Mouse (Mus musculus): ENCODE results near the gene Pax5. TPM values are rescaled to one million over a fixed set of nuclear protein-coding genes. Genes with fewer than 3 reads are reported as not detected.

Pax5 gene
- polyA plus RNA-seq, 2 experiments: 0.05 TPM; not detected in 1

GRCm38 (mm10) chr4:44668574-44668973 is 41.7 kb downstream of the Pax5 start:
- 70% methylated on average over 6 of the region's 6 CpGs for WGBS
- H3K36me3 ChIP-seq (ENCODE audit: control insufficient read depth, insufficient read depth, low read length): no peaks in the 10 kb centered on the region
- no peak overlapping the region for H3K4me3 ChIP-seq (replicated peaks; ENCODE audit: low read length)
- ATAC-seq (ENCODE audit: low FRiP score, low read depth) (no peak), DNase-seq (ENCODE audit: low spot score) (no peak)
- no peak overlapping the region for H3K27ac ChIP-seq (replicated peaks; ENCODE audit: low read depth, low read length)
- H3K4me2 ChIP-seq (replicated peaks; ENCODE audit: low read depth, low read length, severe bottlenecking): no peak overlapping the region
- H3K9me3 ChIP-seq (ENCODE audit: control insufficient read depth, low read length): no peaks in the 10 kb centered on the region
- TF ChIP-seq POLR2A (IDR thresholded peaks at IDR 0.05; ENCODE audit: borderline replicate concordance, extremely low read depth, insufficient read depth, insufficient read length): no peak
- H3K27me3 ChIP-seq (ENCODE audit: control insufficient read depth, insufficient read depth, low read length): peaks cover 32% of the 10 kb centered on the region
- no peaks in the 10 kb centered on the region for H3K4me1 ChIP-seq (ENCODE audit: control insufficient read depth, insufficient read depth, low read length)
- H3K9ac ChIP-seq (ENCODE audit: low read depth, low read length, severe bottlenecking): no peak overlapping the region

GRCm38 (mm10) chr4:44668172-44668571 is 42.1 kb downstream of the Pax5 start:
- DNase-seq (ENCODE audit: low spot score) (no peak), ATAC-seq (ENCODE audit: low FRiP score, low read depth) (no peak)
- Histone ChIP-seq H3K36me3 (ENCODE audit: control insufficient read depth, insufficient read depth, low read length) (no peaks in the 10 kb centered on the region), H3K4me3 (replicated peaks; ENCODE audit: low read length) (no peak overlapping the region), H3K27ac (replicated peaks; ENCODE audit: low read depth, low read length) (no peak overlapping the region), H3K9ac (ENCODE audit: low read depth, low read length, severe bottlenecking) (no peak overlapping the region), H3K9me3 (ENCODE audit: control insufficient read depth, low read length) (no peaks in the 10 kb centered on the region), H3K4me2 (replicated peaks; ENCODE audit: low read depth, low read length, severe bottlenecking) (no peak overlapping the region), H3K27me3 (ENCODE audit: control insufficient read depth, insufficient read depth, low read length) (peaks cover 36% of the 10 kb centered on the region), H3K4me1 (ENCODE audit: control insufficient read depth, insufficient read depth, low read length) (no peaks in the 10 kb centered on the region)
- WGBS: 56% methylated on average over 3 of the region's 3 CpGs
- no peak for TF ChIP-seq POLR2A (IDR thresholded peaks at IDR 0.05; ENCODE audit: borderline replicate concordance, extremely low read depth, insufficient read depth, insufficient read length)

- WGBS: 77% methylated on average over 6 of the region's 6 CpGs
- H3K27me3 ChIP-seq (ENCODE audit: control insufficient read depth, insufficient read depth, low read length): peaks cover 44% of the 10 kb centered on the region
- DNase-seq (ENCODE audit: low spot score) (no peak), ATAC-seq (ENCODE audit: low FRiP score, low read depth) (no peak)
- no peak overlapping the region for H3K9ac ChIP-seq (ENCODE audit: low read depth, low read length, severe bottlenecking)
- no peak for TF ChIP-seq POLR2A (IDR thresholded peaks at IDR 0.05; ENCODE audit: borderline replicate concordance, extremely low read depth, insufficient read depth, insufficient read length)
- no peaks in the 10 kb centered on the region for H3K4me1 ChIP-seq (ENCODE audit: control insufficient read depth, insufficient read depth, low read length)
- no peaks in the 10 kb centered on the region for H3K9me3 ChIP-seq (ENCODE audit: control insufficient read depth, low read length)
- no peaks in the 10 kb centered on the region for H3K36me3 ChIP-seq (ENCODE audit: control insufficient read depth, insufficient read depth, low read length)
- H3K27ac ChIP-seq (replicated peaks; ENCODE audit: low read depth, low read length): no peak overlapping the region
- H3K4me2 ChIP-seq (replicated peaks; ENCODE audit: low read depth, low read length, severe bottlenecking): no peak overlapping the region
- no peak overlapping the region for H3K4me3 ChIP-seq (replicated peaks; ENCODE audit: low read length)
Observed at GRCm38 (mm10) chr4:44667369-44667768, 42.9 kb downstream of the Pax5 start.

- Histone ChIP-seq H3K9me3 (ENCODE audit: control insufficient read depth, low read length) (no peaks in the 10 kb centered on the region), H3K36me3 (ENCODE audit: control insufficient read depth, insufficient read depth, low read length) (no peaks in the 10 kb centered on the region), H3K27ac (replicated peaks; ENCODE audit: low read depth, low read length) (no peak overlapping the region), H3K9ac (ENCODE audit: low read depth, low read length, severe bottlenecking) (peak overlapping the region; percentile 44; the same call in 1 of the 2 replicates), H3K4me3 (replicated peaks; ENCODE audit: low read length) (peak overlapping the region; percentile 54), H3K4me1 (ENCODE audit: control insufficient read depth, insufficient read depth, low read length) (no peaks in the 10 kb centered on the region), H3K27me3 (ENCODE audit: control insufficient read depth, insufficient read depth, low read length) (peaks cover 57% of the 10 kb centered on the region), H3K4me2 (replicated peaks; ENCODE audit: low read depth, low read length, severe bottlenecking) (peak overlapping the region; percentile 91)
- ATAC-seq (ENCODE audit: low FRiP score, low read depth) (no peak), DNase-seq (ENCODE audit: low spot score) (no peak)
- no peak for TF ChIP-seq POLR2A (IDR thresholded peaks at IDR 0.05; ENCODE audit: borderline replicate concordance, extremely low read depth, insufficient read depth, insufficient read length)
- 22% methylated on average over 6 of the region's 6 CpGs for WGBS
Observed at GRCm38 (mm10) chr4:44664767-44665056, 45.6 kb downstream of the Pax5 start.

- H3K4me2 ChIP-seq (replicated peaks; ENCODE audit: low read depth, low read length, severe bottlenecking): peak overlapping the region; percentile 91
- H3K9me3 ChIP-seq (ENCODE audit: control insufficient read depth, low read length): no peaks in the 10 kb centered on the region
- ATAC-seq (ENCODE audit: low FRiP score, low read depth) (0 out of 2 replicates have a peak, but pooled peaks have one; percentile 68), DNase-seq (ENCODE audit: low spot score) (peak; percentile 33)
- H3K27me3 ChIP-seq (ENCODE audit: control insufficient read depth, insufficient read depth, low read length): peaks cover 57% of the 10 kb centered on the region
- no peaks in the 10 kb centered on the region for H3K4me1 ChIP-seq (ENCODE audit: control insufficient read depth, insufficient read depth, low read length)
- H3K27ac ChIP-seq (replicated peaks; ENCODE audit: low read depth, low read length): no peak overlapping the region
- H3K9ac ChIP-seq (ENCODE audit: low read depth, low read length, severe bottlenecking): peak overlapping the region; percentile 44; the same call in 1 of the 2 replicates
- H3K4me3 ChIP-seq (replicated peaks; ENCODE audit: low read length): peak overlapping the region; percentile 54
- WGBS: under 1% methylated on average over 61 of the region's 81 CpGs
- TF ChIP-seq POLR2A (IDR thresholded peaks at IDR 0.05; ENCODE audit: borderline replicate concordance, extremely low read depth, insufficient read depth, insufficient read length): no peak
- no peaks in the 10 kb centered on the region for H3K36me3 ChIP-seq (ENCODE audit: control insufficient read depth, insufficient read depth, low read length)
Observed at GRCm38 (mm10) chr4:44664004-44664766, 46.1 kb downstream of the Pax5 start.

All from limb, embryonic 14.5 days (tissue).